Mouse (Mus musculus) stomach, embryonic 16.5 days (tissue): ENCODE data around the gene Phb2. TPM values are rescaled to one million over a fixed set of nuclear protein-coding genes. Genes with fewer than 3 reads are reported as not detected.
A peak's percentile ranks its signal among the peaks of the same experiment; 100 is the strongest.

ENCODE experiments used
- ATAC-seq: fragments of 200-750 bp; cut with Nextera tagmentation; 2 replicates; pipeline ENCODE4 v1.8.0; 2017; ENCODE audit warnings: moderate number of reproducible peaks, moderate TSS enrichment; ENCODE audit not compliant: insufficient read depth, low FRiP score
- H3K27ac ChIP-seq: fragments of 300-500 bp; sonication (generic); 2 replicates; pipeline ENCODE4 v1.5.1; 2014; ENCODE audit warnings: low read length
- H3K27me3 ChIP-seq: fragments of 300-500 bp; sonication (generic); 2 replicates; pipeline ENCODE4 v1.6.1; 2014; ENCODE audit warnings: low read length, control low read depth, mixed read lengths; ENCODE audit not compliant: control insufficient read depth, insufficient read depth
- H3K36me3 ChIP-seq: fragments of 300-500 bp; sonication (generic); 2 replicates; pipeline ENCODE4 v1.6.1; 2014; ENCODE audit warnings: low read length; ENCODE audit not compliant: control insufficient read depth, insufficient read depth
- H3K4me1 ChIP-seq: fragments of 300-500 bp; sonication (generic); 2 replicates; pipeline ENCODE4 v1.6.1; 2014; ENCODE audit warnings: low read length, control low read depth, mixed read lengths; ENCODE audit not compliant: control insufficient read depth, insufficient read depth
- H3K4me2 ChIP-seq: fragments of 300-500 bp; sonication (generic); 2 replicates; pipeline ENCODE4 v1.6.1; 2014; ENCODE audit warnings: low read depth, low read length, mixed read lengths
- H3K4me3 ChIP-seq: fragments of 300-500 bp; sonication (generic); replicated peaks from 2 replicates; pipeline ENCODE4 v1.5.1; 2014; ENCODE audit warnings: mild to moderate bottlenecking, low read length
- H3K9ac ChIP-seq: fragments of 300-500 bp; sonication (generic); 2 replicates; pipeline ENCODE4 v1.6.1; 2014; ENCODE audit warnings: low read length
- H3K9me3 ChIP-seq: fragments of 300-500 bp; sonication (generic); replicated peaks from 2 replicates; pipeline ENCODE4 v1.6.1; 2016; ENCODE audit warnings: low read length, control low read depth; ENCODE audit not compliant: control insufficient read depth
- WGBS: fragments of 180-500 bp; shearing (Covaris S2); extraction: QIAGEN DNeasy Blood & Tissue Kit; methylation state at CpG from one replicate; pipeline ENCODE4 v1.1.7; 2014; 5-methylcytosine and 5-hydroxymethylcytosine counted together
- polyA plus RNA-seq: library from polyadenylated mRNA; unstranded; fragments of >200 nt; fragmentation: Nextera tagmentation; extraction: Ambion mirVana; gene quantifications from 2 replicates; pipeline ENCODE4 v1.2.1, GENCODE M21; 2015

Gene Phb2
- polyA plus RNA-seq, 1 experiment from 2014 or later = 303 TPM

DNA sequence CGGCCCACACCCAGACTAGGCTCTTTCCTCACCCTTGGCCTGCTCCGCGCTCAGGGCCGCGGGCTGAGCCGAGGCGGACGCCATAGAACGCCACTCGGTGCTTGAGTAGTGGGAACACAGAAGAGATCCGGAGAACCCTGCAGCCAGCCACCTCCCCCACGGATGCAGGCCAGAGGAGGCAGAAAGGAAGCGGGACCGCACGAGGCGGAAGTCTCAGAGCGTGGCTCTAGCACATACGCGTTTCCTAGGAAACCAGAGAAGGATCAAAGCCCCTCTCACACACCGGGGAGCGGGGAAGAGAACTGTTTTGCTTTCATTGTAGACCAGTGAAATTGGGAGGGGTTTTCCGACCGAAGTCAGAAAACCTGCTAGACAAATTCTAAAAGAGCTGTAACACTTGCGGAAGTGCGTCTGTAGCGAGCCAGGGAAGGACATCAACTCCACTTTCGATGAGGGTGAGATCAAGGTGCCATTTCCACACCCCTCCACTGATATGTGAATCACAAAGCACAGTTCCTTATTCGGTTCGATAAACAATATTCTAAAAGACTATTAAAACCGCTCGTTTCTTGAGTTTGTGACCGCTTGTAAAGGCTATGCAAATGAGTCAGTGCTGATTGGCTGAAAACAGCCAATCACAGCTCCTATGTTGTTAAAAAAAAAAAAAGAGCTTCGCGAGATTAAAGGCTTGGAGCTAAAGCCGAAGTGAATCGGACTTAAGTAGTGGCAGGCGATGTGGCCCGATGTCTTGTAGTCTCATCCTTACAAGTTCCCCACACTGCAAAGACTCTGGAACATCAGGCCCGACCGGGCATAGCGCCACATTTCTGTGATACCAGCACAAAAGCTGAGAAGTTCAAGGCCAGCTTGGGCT, 29.0 kb downstream of the Phb2 start, which contains the start of gene Grcc10:
TSS of gene Grcc10 (minus strand) at position 487 of the 874 bp plus-strand sequence.
- H3K4me1 ChIP-seq = peaks cover 32% of the 10 kb centered on the region
- peak; percentile 79 for ATAC-seq
- WGBS = under 1% methylated on average over 41 of the region's 41 CpGs

DNA sequence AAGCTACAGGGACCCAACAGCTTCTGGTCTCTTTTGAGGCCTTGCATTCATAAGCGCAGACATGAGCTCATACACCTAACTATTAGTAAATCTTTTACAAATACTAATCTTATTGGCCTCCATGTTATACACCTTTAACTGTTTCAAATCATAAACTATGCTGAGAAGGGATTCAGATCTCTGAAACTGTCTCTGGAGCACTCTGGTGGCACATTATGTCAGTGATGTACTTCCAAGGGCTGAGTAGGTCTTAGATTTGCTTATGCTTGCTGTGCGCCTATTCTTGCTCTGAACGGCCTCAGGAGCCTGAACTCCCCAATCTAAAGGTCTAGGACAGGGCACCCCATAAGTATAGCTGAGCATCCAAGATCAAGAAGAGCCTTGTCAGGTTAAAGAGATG, 29.7 kb downstream of the Phb2 start:
- 74% methylated on average over 3 of the region's 3 CpGs for WGBS
- peak overlapping the region; percentile 68 for H3K4me3 ChIP-seq
- peaks cover 8% of the 10 kb centered on the region for H3K36me3 ChIP-seq
- H3K9ac ChIP-seq = peak overlapping the region; percentile 70
- H3K4me2 ChIP-seq = peak overlapping the region; percentile 88
- ATAC-seq = no peak
- peaks cover 38% of the 10 kb centered on the region for H3K4me1 ChIP-seq
- H3K27me3 ChIP-seq = no peaks in the 10 kb centered on the region
- H3K27ac ChIP-seq = peak overlapping the region; percentile 100
- no peaks in the 10 kb centered on the region for H3K9me3 ChIP-seq

More for the DNA sequence above, 29.0 kb downstream of the Phb2 start, which contains the start of gene Grcc10:
- Histone ChIP-seq H3K4me3 (peak within 1 kb of the TSS; percentile 68), H3K4me2 (peak within 1 kb of the TSS; percentile 88), H3K9me3 (no peaks in the 10 kb centered on the region), H3K9ac (peak within 1 kb of the TSS; percentile 90), H3K27me3 (no peaks in the 10 kb centered on the region), H3K36me3 (peaks cover 8% of the 10 kb centered on the region), H3K27ac (peak within 1 kb of the TSS; percentile 100)

- no peak overlapping the region for H3K4me2 ChIP-seq
- H3K4me1 ChIP-seq = peaks cover 38% of the 10 kb centered on the region
- H3K36me3 ChIP-seq = peaks cover 11% of the 10 kb centered on the region
- WGBS = 86% methylated on average over 15 of the region's 15 CpGs
- H3K27me3 ChIP-seq = no peaks in the 10 kb centered on the region
- H3K9me3 ChIP-seq = no peaks in the 10 kb centered on the region
- ATAC-seq = no peak
- no peak overlapping the region for H3K4me3 ChIP-seq
- H3K9ac ChIP-seq = peak overlapping the region; percentile 5; the same call in 1 of the 2 replicates
- no peak overlapping the region for H3K27ac ChIP-seq
Observed at GRCm38 (mm10) chr6:124742839-124743514, 30.8 kb downstream of the Phb2 start.

- peaks cover 36% of the 10 kb centered on the region for H3K4me1 ChIP-seq
- ATAC-seq = no peak
- no peak overlapping the region for H3K4me3 ChIP-seq
- no peak overlapping the region for H3K27ac ChIP-seq
- no peak overlapping the region for H3K4me2 ChIP-seq
- H3K36me3 ChIP-seq = peaks cover 14% of the 10 kb centered on the region
- WGBS = 88% methylated on average over 8 of the region's 8 CpGs
- no peak overlapping the region for H3K9ac ChIP-seq
- H3K9me3 ChIP-seq = no peaks in the 10 kb centered on the region
- no peaks in the 10 kb centered on the region for H3K27me3 ChIP-seq
Observed at GRCm38 (mm10) chr6:124743647-124744046, 31.5 kb downstream of the Phb2 start.

- no peak for ATAC-seq
- peaks cover 15% of the 10 kb centered on the region for H3K36me3 ChIP-seq
Observed at GRCm38 (mm10) chr6:124744755-124745321, 32.7 kb downstream of the Phb2 start.

GRCm38 (mm10) chr6:124745490-124746295, 33.6 kb downstream of the Phb2 start:
- peak overlapping the region; percentile 97 for H3K4me2 ChIP-seq
- H3K9me3 ChIP-seq = no peaks in the 10 kb centered on the region
- H3K4me3 ChIP-seq = peak overlapping the region; percentile 53
- peak overlapping the region; percentile 92 for H3K9ac ChIP-seq
- peak; percentile 84 for ATAC-seq
- no peaks in the 10 kb centered on the region for H3K27me3 ChIP-seq
- WGBS = 2% methylated on average over 82 of the region's 85 CpGs
- peak overlapping the region; percentile 92 for H3K27ac ChIP-seq
- peaks cover 20% of the 10 kb centered on the region for H3K4me1 ChIP-seq
- H3K36me3 ChIP-seq = peaks cover 15% of the 10 kb centered on the region

More at GRCm38 (mm10) chr6:124744755-124745321, 32.7 kb downstream of the Phb2 start:
- Histone ChIP-seq H3K27me3 (no peaks in the 10 kb centered on the region), H3K4me2 (peak overlapping the region; percentile 97), H3K9me3 (no peaks in the 10 kb centered on the region), H3K27ac (peak overlapping the region; percentile 29; the same call in 1 of the 2 replicates), H3K9ac (peak overlapping the region; percentile 70), H3K4me3 (peak overlapping the region; percentile 53), H3K4me1 (peaks cover 24% of the 10 kb centered on the region)
- WGBS = 70% methylated on average over 26 of the region's 26 CpGs

DNA sequence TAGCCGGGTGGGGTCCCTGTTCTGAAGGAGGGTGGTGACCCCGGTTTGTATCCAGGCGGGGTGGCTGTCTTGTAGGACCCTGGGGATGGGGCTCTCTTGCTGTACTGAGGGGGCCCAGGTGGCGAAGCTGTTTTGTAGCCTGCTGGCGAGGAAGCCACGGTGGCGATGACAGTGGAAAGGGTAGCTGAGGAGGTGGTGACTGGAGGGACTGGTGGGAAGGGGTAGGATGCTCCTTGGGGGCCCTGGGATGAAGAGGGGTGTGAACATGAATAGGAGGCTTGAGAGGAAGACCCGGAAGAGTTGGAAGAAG, 34.1 kb downstream of the Phb2 start:
- H3K27me3 ChIP-seq = no peaks in the 10 kb centered on the region
- H3K36me3 ChIP-seq = peaks cover 15% of the 10 kb centered on the region
- no peaks in the 10 kb centered on the region for H3K9me3 ChIP-seq
- WGBS = 19% methylated on average over 8 of the region's 8 CpGs
- peak overlapping the region; percentile 53 for H3K4me3 ChIP-seq
- peak overlapping the region; percentile 92 for H3K27ac ChIP-seq
- H3K4me1 ChIP-seq = peaks cover 20% of the 10 kb centered on the region
- H3K4me2 ChIP-seq = peak overlapping the region; percentile 97
- peak overlapping the region; percentile 92 for H3K9ac ChIP-seq
- ATAC-seq = 0 out of 2 replicates have a peak, but pooled peaks have one; percentile 1
